Mouse (Mus musculus) liver, postnatal 0 days (tissue): Measurements from ENCODE around the gene E130309D02Rik.

Experiments used
- CTCF ChIP-seq: sonication (generic); IDR thresholded peaks from 2 replicates; pipeline ENCODE4 v1.5.1; 2016; ENCODE audit warnings: antibody characterized with exemption, low read depth
- EP300 ChIP-seq: IDR thresholded peaks from 2 replicates; pipeline ENCODE4 v1.6.1; 2016; ENCODE audit warnings: antibody characterized with exemption, low read depth, mild to moderate bottlenecking

DNA sequence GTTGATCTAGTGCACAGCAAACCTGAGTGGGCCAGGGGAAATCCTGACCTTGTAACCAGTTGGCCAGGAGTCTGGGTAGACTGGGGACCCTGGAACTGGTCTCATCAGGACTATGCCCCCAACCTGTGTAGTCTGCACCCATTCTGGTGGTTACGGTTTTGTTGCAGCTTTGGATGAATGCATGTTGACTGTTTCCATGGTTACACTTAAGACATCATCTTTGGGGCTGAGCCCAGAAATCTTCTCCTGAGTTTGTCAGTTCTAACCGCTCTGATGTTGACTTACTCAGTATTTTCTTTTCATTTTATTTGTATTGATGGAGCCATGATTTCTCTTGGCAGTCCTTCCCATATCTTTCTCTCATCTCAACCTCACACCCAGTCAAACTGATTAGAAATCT lies 19.8 kb downstream of the E130309D02Rik start:
- no peak for TF ChIP-seq EP300
- TF ChIP-seq CTCF, result no peak
